Comparison of ENCODE assay signal across 12 mouse cellular contexts in the genomic region with DNA sequence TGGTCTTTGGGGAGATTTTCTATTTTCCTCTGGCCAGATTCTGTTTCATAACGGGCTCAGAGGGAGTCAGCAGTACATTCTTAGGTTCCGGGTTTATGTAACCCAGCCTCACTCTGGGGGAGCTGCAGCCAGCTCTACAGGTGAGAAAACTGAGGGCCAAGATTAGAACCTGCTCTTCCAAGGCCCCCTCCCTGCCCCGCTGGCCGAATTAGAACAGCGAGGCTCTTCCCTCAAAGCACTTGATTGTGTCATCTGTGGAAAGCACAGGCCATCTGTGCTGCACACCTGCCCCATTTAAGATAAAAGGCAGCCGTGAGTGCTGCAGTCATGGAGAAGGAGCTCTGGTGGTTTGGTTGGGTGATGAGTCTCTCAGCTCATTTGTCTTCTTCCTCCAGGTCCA.
DNase-seq lines count a peak whose midpoint lies in the region; ATAC-seq lines count a peak whose summit lies in the region.
"Had no signal": no experiment of that assay in that cellular context is flagged by ENCODE, and none has a peak within 500 bp of the region (broad histone marks: within the 10 kb centered on the region; RNA-seq: fewer than 3 reads in every experiment).

No protein-coding gene starts in this region.

- H3K4me2 ChIP-seq in stomach, embryonic 16.5 days (ENCODE audit: low read depth, low read length), result peak overlapping the region; percentile 32
- H3K4me2 ChIP-seq in liver, embryonic 12.5 days, result no peak overlapping the region

- peak; percentile 70 for ATAC-seq in cerebellum, adult (ENCODE audit: insufficient number of reproducible peaks, low FRiP score, low TSS enrichment)
- no peak for ATAC-seq in stomach, embryonic 16.5 days (ENCODE audit: insufficient read depth, low FRiP score)
- no peak for ATAC-seq in liver, embryonic 12.5 days
- ATAC-seq: liver, postnatal 0 days had no signal

- peak overlapping the region; percentile 9 for H3K9ac ChIP-seq in stomach, embryonic 16.5 days (ENCODE audit: low read length)
- no peak overlapping the region for H3K9ac ChIP-seq in liver, embryonic 12.5 days
- H3K9ac ChIP-seq: liver, postnatal 0 days had no signal

- 64% methylated on average over 6 of the region's 6 CpGs for WGBS in stomach, embryonic 16.5 days
- 59% methylated on average over 6 of the region's 6 CpGs for WGBS in liver, embryonic 12.5 days (ENCODE audit: insufficient replicate concordance)

- H3K27ac ChIP-seq in stomach, embryonic 16.5 days (ENCODE audit: low read length), result peak overlapping the region; percentile 91
- no peak overlapping the region for H3K27ac ChIP-seq in liver, embryonic 12.5 days
- H3K27ac ChIP-seq: gastrocnemius, adult 2 months had no signal

- H3K9me3 ChIP-seq in stomach, embryonic 16.5 days (replicated peaks; ENCODE audit: control insufficient read depth, low read length), result no peaks in the 10 kb centered on the region
- no peaks in the 10 kb centered on the region for H3K9me3 ChIP-seq in liver, embryonic 12.5 days (replicated peaks)
- H3K9me3 ChIP-seq: G1E had no signal

- no peaks in the 10 kb centered on the region for H3K27me3 ChIP-seq in stomach, embryonic 16.5 days (ENCODE audit: control insufficient read depth, insufficient read depth, low read length)
- H3K27me3 ChIP-seq in liver, embryonic 12.5 days (replicated peaks), result no peaks in the 10 kb centered on the region

- DNase-seq in cerebellum, postnatal 10 days, result no peak
- DNase-seq in layer of hippocampus, adult 8-10 months (ENCODE audit: low spot score in 2 of 2), result peak; percentile 15 to 29
- no peak for DNase-seq in layer of hippocampus, postnatal 14 days (ENCODE audit: low spot score in 2 of 2)
- DNase-seq in cerebellum, adult 9-10 months, result peak; percentile 65
- DNase-seq in embryo, embryonic 9.5 days (ENCODE audit: extremely low spot score), result no peak
- DNase-seq: gastrocnemius, adult 2 months; heart, postnatal 36 days; liver, postnatal 0 days had no signal

- H3K36me3 ChIP-seq in stomach, embryonic 16.5 days (ENCODE audit: control insufficient read depth, insufficient read depth, low read length), result peaks cover 15% of the 10 kb centered on the region
- H3K36me3 ChIP-seq in liver, embryonic 12.5 days, result peaks cover 93% of the 10 kb centered on the region

- H3K4me1 ChIP-seq in stomach, embryonic 16.5 days (ENCODE audit: control insufficient read depth, insufficient read depth, low read length), result peaks cover 33% of the 10 kb centered on the region
- peaks cover 33% of the 10 kb centered on the region for H3K4me1 ChIP-seq in liver, embryonic 12.5 days

- H3K4me3 ChIP-seq in stomach, embryonic 16.5 days (replicated peaks; ENCODE audit: low read length), result no peak overlapping the region
- H3K4me3 ChIP-seq in liver, embryonic 12.5 days, result no peak overlapping the region
- H3K4me3 ChIP-seq: gastrocnemius, adult 2 months had no signal

Comparison
In these comparisons a context has a peak if more than half of its experiments do, and no peak if none do; other contexts are left out.
1. DNase-seq: peak in layer of hippocampus, adult 8-10 months (2 of 2) and cerebellum, adult 9-10 months (single experiment); none in cerebellum, postnatal 10 days (0 of 2), layer of hippocampus, postnatal 14 days (0 of 2) and embryo, embryonic 9.5 days (single experiment).